In genomic region chr7:126053618-126054017, GRCm38 (mm10) we compare ENCODE assay signal across 31 mouse cellular contexts. TPM values are rescaled to one million over a fixed set of nuclear protein-coding genes. Genes with fewer than 3 reads are reported as not detected.
A peak's percentile ranks its signal among the peaks of the same experiment; 100 is the strongest.
DNase-seq lines count a peak whose midpoint lies in the region; ATAC-seq lines count a peak whose summit lies in the region.
"Had no signal": no experiment of that assay in that cellular context is flagged by ENCODE, and none has a peak within 500 bp of the region (broad histone marks: within the 10 kb centered on the region; RNA-seq: fewer than 3 reads in every experiment).

No protein-coding gene starts in this region.

- H3K4me3 ChIP-seq in forebrain, embryonic 14.5 days (ENCODE audit: low read depth, low read length): no peak overlapping the region
- H3K4me3 ChIP-seq in forebrain, embryonic 11.5 days (ENCODE audit: low read depth, low read length): no peak overlapping the region
- no peak overlapping the region for H3K4me3 ChIP-seq in hindbrain, embryonic 15.5 days
- H3K4me3 ChIP-seq: embryonic facial prominence, embryonic 13.5 days; forebrain, embryonic 10.5 days; limb, embryonic 10.5 days; limb, embryonic 15.5 days; liver, embryonic 13.5 days; megakaryocyte, embryonic 14.5 days had no signal

- peaks cover 15% of the 10 kb centered on the region for H3K4me1 ChIP-seq in forebrain, embryonic 14.5 days (ENCODE audit: control insufficient read depth, insufficient read depth, low read length)
- no peaks in the 10 kb centered on the region; the same call in 1 of the 2 replicates for H3K4me1 ChIP-seq in forebrain, embryonic 11.5 days (replicated peaks; ENCODE audit: control insufficient read depth, insufficient read depth, low read length)
- peaks cover 55% of the 10 kb centered on the region for H3K4me1 ChIP-seq in hindbrain, embryonic 15.5 days (replicated peaks)
- H3K4me1 ChIP-seq: liver, embryonic 13.5 days had no signal

- H3K27me3 ChIP-seq in forebrain, embryonic 14.5 days (replicated peaks; ENCODE audit: control insufficient read depth, insufficient read depth, low read length): no peaks in the 10 kb centered on the region
- H3K27me3 ChIP-seq in forebrain, embryonic 11.5 days (ENCODE audit: control insufficient read depth, insufficient read depth, low read length): no peaks in the 10 kb centered on the region
- H3K27me3 ChIP-seq in hindbrain, embryonic 15.5 days: no peaks in the 10 kb centered on the region
- H3K27me3 ChIP-seq: embryonic facial prominence, embryonic 13.5 days had no signal

- no peak for ATAC-seq in forebrain, embryonic 14.5 days
- ATAC-seq in forebrain, embryonic 11.5 days (replicated peaks; ENCODE audit: low FRiP score): no peak
- ATAC-seq in hindbrain, embryonic 15.5 days (ENCODE audit: low FRiP score, low read depth): peak; percentile 10; the same call in 1 of the 2 replicates
- ATAC-seq: forebrain, postnatal 0 days; inflammation-experienced regulatory T-cells, adult 6 months; lung, postnatal 0 days had no signal

- WGBS in forebrain, embryonic 14.5 days: 77% methylated on average over 7 of the region's 7 CpGs
- WGBS in forebrain, embryonic 11.5 days: 90% methylated on average over 7 of the region's 7 CpGs
- 54% methylated on average over 7 of the region's 7 CpGs for WGBS in hindbrain, embryonic 15.5 days

- no peaks in the 10 kb centered on the region for H3K36me3 ChIP-seq in forebrain, embryonic 14.5 days (ENCODE audit: control insufficient read depth, insufficient read depth, low read length)
- no peaks in the 10 kb centered on the region for H3K36me3 ChIP-seq in forebrain, embryonic 11.5 days (ENCODE audit: control insufficient read depth, insufficient read depth, low read length)
- H3K36me3 ChIP-seq in hindbrain, embryonic 15.5 days: no peaks in the 10 kb centered on the region
- H3K36me3 ChIP-seq: embryonic facial prominence, embryonic 13.5 days; forebrain, embryonic 10.5 days; limb, embryonic 10.5 days; limb, embryonic 15.5 days; liver, embryonic 13.5 days had no signal

- H3K27ac ChIP-seq in forebrain, embryonic 14.5 days (ENCODE audit: low read depth, low read length): no peak overlapping the region
- H3K27ac ChIP-seq in forebrain, embryonic 11.5 days (ENCODE audit: low read depth, low read length): no peak overlapping the region
- H3K27ac ChIP-seq in hindbrain, embryonic 15.5 days (replicated peaks): peak overlapping the region; percentile 44; the same call in 1 of the 2 replicates
- H3K27ac ChIP-seq: embryonic facial prominence, embryonic 13.5 days; forebrain, embryonic 10.5 days; limb, embryonic 10.5 days; limb, embryonic 15.5 days; liver, embryonic 13.5 days; stomach, postnatal 0 days had no signal

- H3K9ac ChIP-seq in forebrain, embryonic 14.5 days (ENCODE audit: low read length): no peak overlapping the region
- no peak overlapping the region for H3K9ac ChIP-seq in forebrain, embryonic 11.5 days (ENCODE audit: low read length)
- no peak overlapping the region for H3K9ac ChIP-seq in hindbrain, embryonic 15.5 days
- H3K9ac ChIP-seq: embryonic facial prominence, embryonic 13.5 days; forebrain, postnatal 0 days; limb, embryonic 15.5 days; liver, embryonic 13.5 days had no signal

- no peaks in the 10 kb centered on the region for H3K9me3 ChIP-seq in forebrain, embryonic 14.5 days (replicated peaks; ENCODE audit: control insufficient read depth, low read length)
- H3K9me3 ChIP-seq in forebrain, embryonic 11.5 days (ENCODE audit: control insufficient read depth, low read length): no peaks in the 10 kb centered on the region
- H3K9me3 ChIP-seq in hindbrain, embryonic 15.5 days: no peaks in the 10 kb centered on the region
- H3K9me3 ChIP-seq: embryonic facial prominence, embryonic 13.5 days; forebrain, embryonic 10.5 days; limb, embryonic 10.5 days; limb, embryonic 15.5 days; liver, embryonic 13.5 days; megakaryocyte, embryonic 14.5 days had no signal

- H3K4me2 ChIP-seq in forebrain, embryonic 14.5 days (ENCODE audit: low read length): no peak overlapping the region
- H3K4me2 ChIP-seq in forebrain, embryonic 11.5 days (ENCODE audit: low read depth, low read length, severe bottlenecking): no peak overlapping the region
- no peak overlapping the region for H3K4me2 ChIP-seq in hindbrain, embryonic 15.5 days
- H3K4me2 ChIP-seq: embryonic facial prominence, embryonic 13.5 days; heart, embryonic 11.5 days; limb, embryonic 15.5 days; liver, embryonic 13.5 days had no signal

- DNase-seq in forebrain, embryonic 14.5 days (ENCODE audit: low spot score): peak; percentile 29
- no peak for DNase-seq in forebrain, embryonic 11.5 days (ENCODE audit: low spot score)
- peak; percentile 27 for DNase-seq in retina, postnatal 1 day
- no peak for DNase-seq in retina, embryonic 14.5 days (ENCODE audit: low spot score)
- DNase-seq in thymus, adult 18-20 months: no peak
- DNase-seq in kidney, postnatal 14 days: no peak
- DNase-seq: adrenal gland, postnatal 25 days; cerebellum, adult 8-10 months; forebrain, postnatal 0 days; gastrocnemius, postnatal 25 days; heart, adult 18-20 months; heart, postnatal 36 days; kidney, adult 18-20 months; kidney, postnatal 4 days; liver, embryonic 13.5 days; lung, adult 18-20 months; lung, postnatal 4 days; midbrain, embryonic 14.5 days; right cerebral cortex, postnatal 4 days; thymus, adult 2 months; thymus, postnatal 36 days had no signal

RNA-seq across cellular contexts. Expression of gene Gsg1l, which starts 28.6 kb away (rescaled TPM):
- polyA plus RNA-seq in forebrain, embryonic 14.5 days (2014; fragmentation: Nextera tagmentation; extraction: Ambion mirVana): 5.0 TPM in 2 replicates
- 0.63 and 0.72 TPM in 2 replicates for polyA plus RNA-seq in forebrain, embryonic 11.5 days (2014; fragmentation: Nextera tagmentation; extraction: Ambion mirVana)
- polyA plus RNA-seq in hindbrain, embryonic 15.5 days (2015; fragmentation: Nextera tagmentation; extraction: Ambion mirVana): 14.4 and 18.4 TPM in 2 replicates
- polyA plus RNA-seq: inflammation-experienced regulatory T-cells, adult 6 months had no signal

Comparison
In these comparisons a context has a peak if more than half of its experiments do, and no peak if none do; other contexts are left out.
1. DNase-seq: peak in forebrain, embryonic 14.5 days (single experiment) and retina, postnatal 1 day (single experiment); none in forebrain, embryonic 11.5 days (single experiment), retina, embryonic 14.5 days (single experiment), thymus, adult 18-20 months (0 of 2) and kidney, postnatal 14 days (single experiment).